Mouse (Mus musculus) liver, adult (tissue): ENCODE measurements around the gene Enho.

ENCODE experiments used
- GATA4 ChIP-seq: IDR thresholded peaks from 2 replicates; pipeline ENCODE4 v1.6.1; 2014; ENCODE audit warnings: mild to moderate bottlenecking, low read length; ENCODE audit not compliant: insufficient replicate concordance

Enho gene

GRCm38 (mm10) chr4:41610594-41610980 is 29.5 kb downstream of the Enho start:
- TF ChIP-seq GATA4: no peak

- no peak for TF ChIP-seq GATA4
These were observed 30.2 kb downstream of the Enho start for GRCm38 (mm10) chr4:41609681-41610593.

DNA sequence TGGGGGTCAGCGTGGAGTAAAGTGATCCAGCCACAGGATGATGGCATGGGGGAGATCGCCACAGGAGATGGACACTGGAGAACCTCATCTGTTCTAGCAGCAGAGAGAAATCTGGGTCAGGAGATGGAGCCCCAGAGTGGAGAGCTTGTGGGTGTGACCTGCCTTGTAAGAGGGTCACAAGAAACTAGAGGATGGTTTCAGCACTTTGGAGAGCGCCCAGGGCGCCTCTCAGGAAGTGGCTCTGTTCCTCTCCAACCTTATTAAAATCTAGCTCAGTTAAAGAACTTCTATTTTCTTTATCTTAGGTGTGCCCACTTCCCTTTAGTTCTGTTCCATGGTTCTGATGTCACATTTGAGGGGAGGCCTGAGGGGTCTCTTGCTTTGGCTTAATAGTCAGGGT is 33.3 kb downstream of the Enho start:
- TF ChIP-seq GATA4: no peak

- no peak for TF ChIP-seq GATA4
These were observed 35.4 kb downstream of the Enho start for GRCm38 (mm10) chr4:41604476-41605396.

GRCm38 (mm10) chr4:41602818-41603217 is 37.3 kb downstream of the Enho start:
- TF ChIP-seq GATA4: no peak
